Mouse (Mus musculus) midbrain, embryonic 16.5 days (tissue): ENCODE measurements around the gene St6galnac3. TPM values are rescaled to one million over a fixed set of nuclear protein-coding genes. Genes with fewer than 3 reads are reported as not detected.
"Not testable (repeated sequence)": the region's sequence is repeated elsewhere in the genome, so short reads cannot be mapped to it uniquely, and the experiment has no call there.

Experiments used
- ATAC-seq: fragments of 200-750 bp; cut with Nextera tagmentation; 2 replicates; pipeline ENCODE4 v1.8.0; 2017; ENCODE audit warnings: moderate TSS enrichment
- H3K27ac ChIP-seq: fragments of 300-500 bp; sonication (generic); 2 replicates; pipeline ENCODE4 v1.5.1; 2014; ENCODE audit warnings: mild to moderate bottlenecking, low read length, mixed read lengths
- H3K27me3 ChIP-seq: fragments of 300-500 bp; sonication (generic); 2 replicates; pipeline ENCODE4 v1.6.1; 2014; ENCODE audit warnings: low read depth, low read length, mixed read lengths; ENCODE audit not compliant: control insufficient read depth, insufficient read depth
- H3K36me3 ChIP-seq: fragments of 300-500 bp; sonication (generic); 2 replicates; pipeline ENCODE4 v1.6.1; 2014; ENCODE audit warnings: mild to moderate bottlenecking, low read length, moderate library complexity, mixed read lengths; ENCODE audit not compliant: control insufficient read depth, insufficient read depth
- H3K4me1 ChIP-seq: fragments of 300-500 bp; sonication (generic); 2 replicates; pipeline ENCODE4 v1.6.1; 2014; ENCODE audit warnings: mild to moderate bottlenecking, low read length, mixed read lengths; ENCODE audit not compliant: control insufficient read depth, insufficient read depth
- H3K4me2 ChIP-seq: fragments of 300-500 bp; sonication (generic); 2 replicates; pipeline ENCODE4 v1.6.1; 2014; ENCODE audit warnings: mild to moderate bottlenecking, low read length, mixed read lengths
- H3K4me3 ChIP-seq: fragments of 300-500 bp; sonication (generic); 2 replicates; pipeline ENCODE4 v1.5.1; 2014; ENCODE audit warnings: low read depth, mild to moderate bottlenecking, low read length, moderate library complexity, mixed read lengths
- H3K9ac ChIP-seq: fragments of 300-500 bp; sonication (generic); 2 replicates; pipeline ENCODE4 v1.6.1; 2014; ENCODE audit warnings: low read depth, low read length, mixed read lengths
- H3K9me3 ChIP-seq: fragments of 300-500 bp; sonication (generic); replicated peaks from 2 replicates; pipeline ENCODE4 v1.6.1; 2014; ENCODE audit warnings: mild to moderate bottlenecking, low read length, mixed read lengths; ENCODE audit not compliant: control insufficient read depth, poor library complexity, severe bottlenecking
- WGBS: fragments of 180-500 bp; shearing (Covaris S2); extraction: QIAGEN DNeasy Blood & Tissue Kit; methylation state at CpG from one replicate; pipeline ENCODE4 v1.1.7; 2014; 5-methylcytosine and 5-hydroxymethylcytosine counted together
- polyA plus RNA-seq: library from polyadenylated mRNA; unstranded; fragments of >200 nt; fragmentation: Nextera tagmentation; extraction: Ambion mirVana; gene quantifications from 2 replicates; pipeline ENCODE4 v1.2.1, GENCODE M21; 2015

Gene St6galnac3
- polyA plus RNA-seq, 1 experiment from 2014 or later: 19.1 TPM

DNA sequence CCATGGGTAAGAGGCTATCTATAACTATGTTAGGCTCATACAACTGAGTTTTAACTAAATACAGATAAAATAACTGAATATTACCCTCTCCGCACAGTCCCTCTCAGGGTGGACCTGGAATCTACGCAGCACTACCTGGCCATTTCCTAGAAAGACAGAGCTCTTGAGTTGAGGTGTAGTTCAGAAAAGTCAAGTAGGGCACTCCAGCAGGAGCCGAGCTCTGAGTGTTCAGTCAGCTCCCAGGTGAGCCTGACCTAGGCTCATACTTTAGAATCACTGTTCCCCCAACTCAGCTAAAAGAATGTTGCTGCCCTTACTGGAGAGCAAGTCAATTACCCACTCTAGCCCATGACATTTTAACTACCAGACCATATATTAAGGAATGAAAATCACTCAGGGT is 324.7 kb downstream of the St6galnac3 start:
- no peaks in the 10 kb centered on the region for H3K9me3 ChIP-seq
- no peak overlapping the region for H3K27ac ChIP-seq
- no peak overlapping the region for H3K9ac ChIP-seq
- H3K27me3 ChIP-seq: no peaks in the 10 kb centered on the region
- H3K4me1 ChIP-seq: peaks cover 8% of the 10 kb centered on the region
- H3K4me2 ChIP-seq: no peak overlapping the region
- H3K36me3 ChIP-seq: no peaks in the 10 kb centered on the region
- 96% methylated on average over 3 of the region's 3 CpGs for WGBS
- ATAC-seq: no peak
- no peak overlapping the region for H3K4me3 ChIP-seq

DNA sequence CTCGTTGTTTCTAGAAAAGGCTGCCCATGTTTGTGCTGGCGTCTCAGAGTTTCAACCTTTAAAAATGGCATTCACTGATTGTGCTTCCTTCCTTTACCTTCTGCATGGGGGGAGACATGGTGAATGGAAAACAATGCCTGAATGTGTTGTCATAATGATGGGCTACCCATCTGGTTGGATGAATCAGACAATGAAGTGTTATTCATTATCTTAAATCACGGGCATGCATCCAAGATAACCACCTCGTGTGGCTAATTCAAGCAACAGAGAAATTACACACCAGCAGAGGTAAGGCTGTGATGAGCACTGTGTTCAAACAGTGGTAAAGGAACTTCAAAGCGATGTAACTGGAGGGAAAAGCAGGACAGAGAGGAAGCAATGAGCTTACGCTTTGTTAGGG is 325.4 kb downstream of the St6galnac3 start:
- Histone ChIP-seq H3K4me1 (peaks cover 7% of the 10 kb centered on the region; the same call in 1 of the 2 replicates), H3K9me3 (no peaks in the 10 kb centered on the region), H3K27me3 (no peaks in the 10 kb centered on the region), H3K4me2 (no peak overlapping the region), H3K36me3 (no peaks in the 10 kb centered on the region), H3K9ac (no peak overlapping the region), H3K4me3 (no peak overlapping the region), H3K27ac (no peak overlapping the region)
- WGBS: 79% methylated on average over 6 of the region's 6 CpGs
- ATAC-seq: no peak

DNA sequence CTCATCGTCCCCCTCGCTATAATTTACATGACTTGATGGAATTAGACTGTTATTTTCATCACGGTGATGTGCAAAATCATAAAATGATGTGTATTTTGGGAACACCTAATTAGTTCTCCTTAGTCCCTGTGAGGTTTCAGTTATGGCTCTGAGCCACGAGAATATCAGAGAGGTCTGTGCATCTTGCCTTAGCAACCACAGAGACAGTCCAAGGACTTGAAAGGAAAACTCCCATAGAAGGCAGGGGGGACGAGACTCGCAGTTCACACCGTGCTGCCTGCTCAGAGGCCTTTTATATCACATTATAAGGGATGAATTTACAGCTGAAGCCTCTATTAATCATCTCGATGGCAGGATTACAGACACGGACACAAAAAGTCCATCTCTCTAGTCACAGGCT is 327.2 kb downstream of the St6galnac3 start:
- H3K4me2 ChIP-seq: no peak overlapping the region
- peaks cover 7% of the 10 kb centered on the region; the same call in 1 of the 2 replicates for H3K4me1 ChIP-seq
- H3K36me3 ChIP-seq: no peaks in the 10 kb centered on the region
- ATAC-seq: 0 out of 2 replicates have a peak, but pooled peaks have one; percentile 55
- no peaks in the 10 kb centered on the region for H3K27me3 ChIP-seq
- H3K4me3 ChIP-seq: no peak overlapping the region
- H3K9ac ChIP-seq: no peak overlapping the region
- H3K27ac ChIP-seq: no peak overlapping the region
- no peaks in the 10 kb centered on the region for H3K9me3 ChIP-seq
- 46% methylated on average over 9 of the region's 9 CpGs for WGBS

DNA sequence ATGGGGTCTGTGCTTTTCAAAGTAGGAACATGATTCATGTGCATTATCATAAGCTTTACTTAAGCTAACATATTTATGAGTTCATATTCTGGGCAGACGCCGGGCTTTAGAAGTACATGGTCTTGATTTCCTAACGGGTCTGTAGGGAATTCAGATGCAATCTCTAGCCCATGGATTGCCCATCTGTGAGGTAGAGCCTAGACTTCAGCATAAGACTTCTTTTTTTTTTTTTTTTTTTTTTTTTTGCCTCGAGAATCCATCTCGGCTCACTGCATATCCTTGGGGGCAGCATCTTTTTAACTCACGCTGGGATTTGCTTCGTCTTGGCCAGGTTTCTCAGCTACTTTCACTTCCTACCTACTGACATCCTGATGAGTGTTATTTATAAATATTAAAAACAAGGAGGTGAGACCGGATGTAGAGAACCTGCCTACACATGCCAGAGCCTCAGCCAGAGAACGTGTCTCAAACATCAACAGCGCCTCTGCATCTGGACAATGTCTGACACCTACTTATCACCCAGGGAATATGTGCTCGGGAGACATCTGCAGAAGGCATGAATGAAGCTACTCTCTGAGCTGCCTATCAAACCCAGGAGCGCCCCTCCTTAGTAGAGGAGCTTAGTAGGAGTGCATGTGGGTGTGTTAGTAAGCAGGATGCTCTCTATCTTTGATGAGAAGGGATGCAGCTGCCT is 328.5 kb downstream of the St6galnac3 start:
- Histone ChIP-seq H3K36me3 (no peaks in the 10 kb centered on the region), H3K9ac (no peak overlapping the region), H3K27me3 (no peaks in the 10 kb centered on the region), H3K27ac (no peak overlapping the region), H3K4me2 (no peak overlapping the region), H3K4me3 (no peak overlapping the region), H3K9me3 (no peaks in the 10 kb centered on the region), H3K4me1 (peaks cover 7% of the 10 kb centered on the region; the same call in 1 of the 2 replicates)
- 68% methylated on average over 12 of the region's 12 CpGs for WGBS
- ATAC-seq: no peak

DNA sequence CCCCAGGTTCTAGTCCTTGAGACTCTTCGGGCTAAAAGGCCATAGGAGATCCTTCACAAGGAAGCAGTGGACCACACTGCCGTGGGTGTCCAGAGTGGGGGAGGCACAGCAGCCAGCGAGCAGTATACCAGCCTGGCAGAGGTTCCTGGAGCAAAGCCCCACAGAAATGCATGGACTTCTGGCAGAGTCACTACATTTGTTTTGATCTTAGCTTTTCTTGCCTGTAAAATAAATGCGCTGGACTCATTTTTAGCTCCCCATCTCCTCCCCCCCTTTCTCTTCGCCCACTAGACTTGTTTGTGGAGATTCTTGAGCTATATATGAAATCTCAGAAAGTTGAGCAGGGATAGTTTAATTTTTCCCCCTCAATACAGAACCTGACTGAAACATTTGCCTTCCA is 329.6 kb downstream of the St6galnac3 start:
- Histone ChIP-seq H3K4me1 (peaks cover 7% of the 10 kb centered on the region; the same call in 1 of the 2 replicates), H3K27me3 (no peaks in the 10 kb centered on the region), H3K9me3 (no peaks in the 10 kb centered on the region), H3K4me2 (no peak overlapping the region), H3K4me3 (no peak overlapping the region), H3K27ac (no peak overlapping the region), H3K36me3 (no peaks in the 10 kb centered on the region), H3K9ac (no peak overlapping the region)
- 92% methylated on average over 5 of the region's 5 CpGs for WGBS
- no peak for ATAC-seq

DNA sequence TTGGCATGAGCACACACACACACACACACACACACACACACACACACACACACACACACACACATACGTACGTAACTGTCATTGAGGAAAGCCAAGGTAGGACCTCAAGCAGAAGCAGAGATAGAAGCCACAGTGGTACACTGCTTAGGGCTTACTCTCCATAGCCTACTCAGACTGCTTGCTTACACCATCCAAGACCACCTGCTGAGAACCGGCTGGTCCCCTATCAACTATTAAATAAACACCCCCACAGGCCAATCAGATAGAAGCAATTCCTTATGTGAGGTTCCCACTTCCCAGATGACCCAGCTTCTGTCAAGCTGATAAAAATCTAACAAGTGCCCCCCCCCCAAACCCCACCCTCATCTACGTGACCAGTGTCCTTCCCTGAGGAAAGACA is 330.2 kb downstream of the St6galnac3 start:
- H3K4me1 ChIP-seq: peaks cover 7% of the 10 kb centered on the region; the same call in 1 of the 2 replicates
- no peaks in the 10 kb centered on the region for H3K36me3 ChIP-seq
- no peak overlapping the region for H3K27ac ChIP-seq
- WGBS: 86% methylated on average over 4 of the region's 4 CpGs
- ATAC-seq: no peak
- no peaks in the 10 kb centered on the region for H3K27me3 ChIP-seq
- H3K9ac ChIP-seq: no peak overlapping the region
- no peak overlapping the region for H3K4me3 ChIP-seq
- H3K4me2 ChIP-seq: no peak overlapping the region
- H3K9me3 ChIP-seq: no peaks in the 10 kb centered on the region

DNA sequence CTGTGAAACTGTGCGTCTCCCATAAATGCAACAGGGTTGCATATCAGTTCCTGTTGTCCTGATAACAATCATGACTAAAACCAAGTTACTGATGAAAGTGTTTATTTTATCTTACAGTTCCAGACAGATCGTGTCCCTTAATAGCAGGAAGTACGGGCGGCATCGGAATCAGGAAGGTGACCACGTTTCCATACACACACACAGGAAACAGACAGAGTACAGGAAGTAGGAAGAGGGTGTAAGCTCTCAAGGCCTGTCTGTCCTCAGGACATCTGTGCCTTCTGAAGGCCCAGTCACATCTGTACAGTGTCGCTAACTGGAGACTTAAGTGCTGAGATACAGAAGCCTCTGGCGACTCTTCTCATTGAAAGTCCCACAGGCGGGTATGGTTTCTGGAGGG is 330.8 kb downstream of the St6galnac3 start:
- Histone ChIP-seq H3K9me3 (no peaks in the 10 kb centered on the region), H3K4me1 (peaks cover 7% of the 10 kb centered on the region; the same call in 1 of the 2 replicates), H3K27ac (no peak overlapping the region), H3K9ac (no peak overlapping the region), H3K4me3 (no peak overlapping the region), H3K36me3 (no peaks in the 10 kb centered on the region), H3K4me2 (no peak overlapping the region), H3K27me3 (no peaks in the 10 kb centered on the region)
- 91% methylated on average over 9 of the region's 9 CpGs for WGBS
- ATAC-seq: no peak

DNA sequence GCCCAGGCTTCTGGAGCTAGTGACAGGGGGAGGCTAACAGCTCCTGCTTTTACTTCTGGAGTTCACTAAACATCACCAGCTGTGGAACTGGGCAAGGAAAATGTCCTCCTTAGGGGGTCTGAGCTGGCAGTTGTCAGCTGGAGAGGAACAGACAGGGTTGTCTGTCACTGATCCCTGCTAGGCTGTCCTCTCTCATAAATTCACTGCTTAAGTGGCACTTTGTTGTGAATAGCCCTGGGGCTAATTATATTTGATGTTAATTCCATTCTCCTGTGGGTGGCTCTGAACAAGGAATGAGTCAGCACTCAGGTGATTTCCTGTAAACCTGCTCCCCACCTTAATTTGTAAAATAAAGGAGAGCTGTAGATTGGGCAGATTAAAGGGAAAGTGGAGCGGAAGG is 333.5 kb downstream of the St6galnac3 start:
- H3K36me3 ChIP-seq, H3K4me2 ChIP-seq, H3K27me3 ChIP-seq, H3K4me3 ChIP-seq, H3K4me1 ChIP-seq, H3K9ac ChIP-seq, H3K27ac ChIP-seq, ATAC-seq, H3K9me3 ChIP-seq: not testable (repeated sequence)
- WGBS: 62% methylated on average over 1 of the region's 1 CpGs

DNA sequence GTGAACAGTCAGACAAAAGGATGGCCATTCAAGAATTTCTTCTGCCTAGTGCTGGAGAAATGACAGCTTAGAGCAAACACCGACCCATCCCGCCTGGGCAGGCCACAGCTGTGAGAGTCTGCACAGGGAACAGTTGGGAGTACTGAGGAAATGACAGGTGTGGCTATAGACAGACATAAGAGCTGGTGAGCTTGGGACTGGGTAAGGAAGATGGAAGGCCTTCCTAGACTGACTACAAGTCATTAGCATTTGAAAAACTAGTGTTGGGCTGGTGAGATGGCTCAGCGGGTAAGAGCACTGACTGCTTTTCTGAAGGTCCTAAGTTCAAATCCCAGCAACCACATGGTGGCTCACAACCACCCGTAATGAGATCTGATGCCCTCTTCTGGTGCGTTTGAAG is 340.3 kb downstream of the St6galnac3 start:
- WGBS: 79% methylated on average over 5 of the region's 5 CpGs
- not testable (repeated sequence) for H3K27me3 ChIP-seq, H3K27ac ChIP-seq, H3K4me2 ChIP-seq, H3K36me3 ChIP-seq, ATAC-seq, H3K9ac ChIP-seq, H3K4me3 ChIP-seq, H3K9me3 ChIP-seq, H3K4me1 ChIP-seq
